Comparison of ENCODE assay signal across 11 mouse cellular contexts in the genomic region with DNA sequence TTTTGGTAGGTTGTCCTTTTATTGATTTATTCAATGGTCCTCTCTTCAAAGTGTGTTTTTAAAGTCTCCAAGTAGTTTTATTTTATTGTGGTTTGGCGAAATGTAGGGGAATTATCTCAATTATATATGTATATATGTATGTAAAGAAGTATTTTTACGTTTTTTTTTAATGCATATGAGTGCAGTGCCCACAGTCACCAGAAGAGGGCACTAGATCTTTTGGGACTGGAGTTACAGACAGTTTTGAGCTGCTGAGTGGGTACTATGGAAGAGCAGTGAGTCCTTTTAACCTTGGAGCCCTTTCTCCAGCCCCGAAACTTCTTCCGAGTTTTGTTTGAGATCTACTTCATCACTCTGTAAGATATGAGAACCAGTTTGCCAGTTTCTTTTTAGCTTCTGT. TPM values are rescaled to one million over a fixed set of nuclear protein-coding genes. Genes with fewer than 3 reads are reported as not detected.
A peak's percentile ranks its signal among the peaks of the same experiment; 100 is the strongest.
DNase-seq lines count a peak whose midpoint lies in the region; ATAC-seq and TF ChIP-seq lines count a peak whose summit lies in the region.
"Had no signal": no experiment of that assay in that cellular context is flagged by ENCODE, and none has a peak within 500 bp of the region (broad histone marks: within the 10 kb centered on the region; RNA-seq: fewer than 3 reads in every experiment).

No protein-coding gene starts in this region.

- H3K9ac ChIP-seq in hindbrain, postnatal 0 days (replicated peaks; ENCODE audit: low read length), result no peak overlapping the region
- H3K9ac ChIP-seq in hindbrain, embryonic 12.5 days, result no peak overlapping the region
- H3K9ac ChIP-seq: hindbrain, embryonic 14.5 days had no signal

- H3K4me2 ChIP-seq in hindbrain, postnatal 0 days (ENCODE audit: low read depth, low read length), result no peak overlapping the region
- no peak overlapping the region for H3K4me2 ChIP-seq in hindbrain, embryonic 12.5 days (replicated peaks)
- H3K4me2 ChIP-seq: hindbrain, embryonic 14.5 days had no signal

- H3K27me3 ChIP-seq in hindbrain, postnatal 0 days (ENCODE audit: insufficient read depth, low read length), result no peaks in the 10 kb centered on the region
- no peaks in the 10 kb centered on the region for H3K27me3 ChIP-seq in hindbrain, embryonic 12.5 days

- H3K9me3 ChIP-seq in hindbrain, postnatal 0 days (ENCODE audit: low read length), result no peaks in the 10 kb centered on the region
- no peaks in the 10 kb centered on the region for H3K9me3 ChIP-seq in hindbrain, embryonic 12.5 days (replicated peaks)

- DNase-seq in hindbrain, postnatal 0 days (ENCODE audit: low spot score), result no peak
- peak; percentile 2 for DNase-seq in right cerebral cortex, postnatal 4 days
- DNase-seq in right cerebral cortex, postnatal 10 days (ENCODE audit: low spot score in 2 of 2), result no peak
- DNase-seq in R1 (ENCODE audit: low read depth, low spot score), result peak; percentile 28
- peak; percentile 38 for DNase-seq in lung, postnatal 36 days
- DNase-seq in left cerebral cortex, adult 9 months (ENCODE audit: low spot score in 2 of 2), result no peak
- DNase-seq: gastrocnemius, postnatal 25 days had no signal

- no peak for ATAC-seq in hindbrain, postnatal 0 days
- no peak for ATAC-seq in hindbrain, embryonic 12.5 days (ENCODE audit: low FRiP score)

- no peak overlapping the region for H3K27ac ChIP-seq in hindbrain, postnatal 0 days
- no peak overlapping the region for H3K27ac ChIP-seq in hindbrain, embryonic 12.5 days
- H3K27ac ChIP-seq: hindbrain, embryonic 14.5 days had no signal

- WGBS in hindbrain, postnatal 0 days, result 59% methylated on average over 4 of the region's 4 CpGs
- WGBS in hindbrain, embryonic 12.5 days, result 44% methylated on average over 4 of the region's 4 CpGs

- H3K4me1 ChIP-seq in hindbrain, postnatal 0 days (ENCODE audit: insufficient read depth, low read length), result no peaks in the 10 kb centered on the region
- no peaks in the 10 kb centered on the region for H3K4me1 ChIP-seq in hindbrain, embryonic 12.5 days

- H3K36me3 ChIP-seq in hindbrain, postnatal 0 days (ENCODE audit: insufficient read depth, low read length), result no peaks in the 10 kb centered on the region
- H3K36me3 ChIP-seq in hindbrain, embryonic 12.5 days, result no peaks in the 10 kb centered on the region

- TF ChIP-seq CTCF in hindbrain, postnatal 0 days (IDR thresholded peaks at IDR 0.05; ENCODE audit: low read depth), result peak; percentile 42

- no peak overlapping the region for H3K4me3 ChIP-seq in hindbrain, postnatal 0 days (ENCODE audit: low read length)
- H3K4me3 ChIP-seq in hindbrain, embryonic 12.5 days, result no peak overlapping the region
- H3K4me3 ChIP-seq: myocyte had no signal

RNA-seq across cellular contexts. Expression of gene Agtr2, which starts 59.5 kb away (rescaled TPM):
- total RNA-seq in hindbrain, postnatal 0 days (2014; rRNA removed), result 3.1 and 6.4 TPM in 2 replicates
- polyA plus RNA-seq in hindbrain, postnatal 0 days (2015; fragmentation: Nextera tagmentation; extraction: Ambion mirVana), result 4.5 and 5.3 TPM in 2 replicates
- 7.1 and 10.8 TPM in 2 replicates for polyA plus RNA-seq in hindbrain, embryonic 12.5 days (2016; fragmentation: Nextera tagmentation; extraction: Ambion mirVana)
- polyA plus RNA-seq: myocyte; small intestine, adult 2 months had no signal

Comparison
In these comparisons a context has a peak if more than half of its experiments do, and no peak if none do; other contexts are left out.
1. DNase-seq: peak in right cerebral cortex, postnatal 4 days (single experiment), R1 (single experiment) and lung, postnatal 36 days (single experiment); none in hindbrain, postnatal 0 days (single experiment), right cerebral cortex, postnatal 10 days (0 of 2) and left cerebral cortex, adult 9 months (0 of 2).